Mouse (Mus musculus) limb, embryonic 12.5 days (tissue): ENCODE data around the gene Slc10a7. TPM values are rescaled to one million over a fixed set of nuclear protein-coding genes. Genes with fewer than 3 reads are reported as not detected.

Experiments used
- ATAC-seq: fragments of 200-750 bp; cut with Nextera tagmentation; 2 replicates; pipeline ENCODE4 v1.8.0; 2017; ENCODE audit warnings: low read depth, moderate TSS enrichment; ENCODE audit not compliant: insufficient number of reproducible peaks, insufficient read depth, low FRiP score, low TSS enrichment
- H3K27ac ChIP-seq: fragments of 300-500 bp; sonication (generic); 2 replicates; pipeline ENCODE4 v1.5.1; 2016; ENCODE audit warnings: mild to moderate bottlenecking, moderate library complexity
- H3K27me3 ChIP-seq: fragments of 300-500 bp; sonication (generic); 2 replicates; pipeline ENCODE4 v1.6.1; 2016; ENCODE audit warnings: mild to moderate bottlenecking, moderate library complexity
- H3K36me3 ChIP-seq: fragments of 300-500 bp; sonication (generic); 2 replicates; pipeline ENCODE4 v1.6.1; 2016; ENCODE audit warnings: mild to moderate bottlenecking, moderate library complexity
- H3K4me1 ChIP-seq: fragments of 300-500 bp; sonication (generic); replicated peaks from 2 replicates; pipeline ENCODE4 v1.6.1; 2016
- H3K4me2 ChIP-seq: fragments of 300-500 bp; sonication (generic); 2 replicates; pipeline ENCODE4 v1.6.1; 2016; ENCODE audit warnings: mild to moderate bottlenecking, moderate library complexity
- H3K4me3 ChIP-seq: fragments of 300-500 bp; sonication (generic); replicated peaks from 2 replicates; pipeline ENCODE4 v1.5.1; 2016; ENCODE audit warnings: mild to moderate bottlenecking
- H3K9ac ChIP-seq: fragments of 300-500 bp; sonication (generic); replicated peaks from 2 replicates; pipeline ENCODE4 v1.6.1; 2016; ENCODE audit warnings: mild to moderate bottlenecking, moderate library complexity
- H3K9me3 ChIP-seq: fragments of 300-500 bp; sonication (generic); 2 replicates; pipeline ENCODE4 v1.6.1; 2016; ENCODE audit warnings: mild to moderate bottlenecking, moderate library complexity
- WGBS: fragments of 180-500 bp; shearing (Covaris S2); methylation state at CpG from one replicate; pipeline ENCODE4 v1.1.7; 2016; 5-methylcytosine and 5-hydroxymethylcytosine counted together
- polyA plus RNA-seq: library from polyadenylated mRNA; unstranded; fragments of >200 nt; fragmentation: Nextera tagmentation; extraction: Ambion mirVana; gene quantifications from 2 replicates; pipeline ENCODE4 v1.2.1, GENCODE M21; 2016

The Slc10a7 gene
- polyA plus RNA-seq, 1 experiment from 2014 or later, result 17.5 TPM

DNA sequence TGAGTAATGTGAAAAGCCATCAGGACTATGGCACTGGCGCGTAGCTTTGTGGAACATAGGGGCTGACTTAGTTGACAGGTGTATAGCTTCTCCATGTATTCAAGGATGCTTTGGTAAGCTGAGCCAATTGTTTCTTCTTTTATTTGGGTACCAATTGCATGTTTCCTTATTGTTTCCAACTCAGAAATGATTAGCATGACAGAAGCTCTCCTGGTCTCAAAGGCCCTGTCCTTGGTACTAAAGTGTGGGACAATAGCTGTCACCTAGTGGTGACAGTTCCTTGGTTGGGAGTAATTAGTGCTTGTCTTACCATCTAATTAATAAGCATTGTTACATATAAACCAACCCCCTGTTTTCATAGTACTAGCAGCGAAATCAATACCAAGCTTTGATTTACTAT lies 68.9 kb downstream of the Slc10a7 start:
- Histone ChIP-seq H3K9ac (no peak overlapping the region), H3K36me3 (no peaks in the 10 kb centered on the region), H3K27me3 (no peaks in the 10 kb centered on the region), H3K4me2 (no peak overlapping the region), H3K4me3 (no peak overlapping the region), H3K9me3 (no peaks in the 10 kb centered on the region), H3K4me1 (peaks cover 13% of the 10 kb centered on the region), H3K27ac (no peak overlapping the region)
- no peak for ATAC-seq
- WGBS, result 77% methylated on average over 3 of the region's 3 CpGs

DNA sequence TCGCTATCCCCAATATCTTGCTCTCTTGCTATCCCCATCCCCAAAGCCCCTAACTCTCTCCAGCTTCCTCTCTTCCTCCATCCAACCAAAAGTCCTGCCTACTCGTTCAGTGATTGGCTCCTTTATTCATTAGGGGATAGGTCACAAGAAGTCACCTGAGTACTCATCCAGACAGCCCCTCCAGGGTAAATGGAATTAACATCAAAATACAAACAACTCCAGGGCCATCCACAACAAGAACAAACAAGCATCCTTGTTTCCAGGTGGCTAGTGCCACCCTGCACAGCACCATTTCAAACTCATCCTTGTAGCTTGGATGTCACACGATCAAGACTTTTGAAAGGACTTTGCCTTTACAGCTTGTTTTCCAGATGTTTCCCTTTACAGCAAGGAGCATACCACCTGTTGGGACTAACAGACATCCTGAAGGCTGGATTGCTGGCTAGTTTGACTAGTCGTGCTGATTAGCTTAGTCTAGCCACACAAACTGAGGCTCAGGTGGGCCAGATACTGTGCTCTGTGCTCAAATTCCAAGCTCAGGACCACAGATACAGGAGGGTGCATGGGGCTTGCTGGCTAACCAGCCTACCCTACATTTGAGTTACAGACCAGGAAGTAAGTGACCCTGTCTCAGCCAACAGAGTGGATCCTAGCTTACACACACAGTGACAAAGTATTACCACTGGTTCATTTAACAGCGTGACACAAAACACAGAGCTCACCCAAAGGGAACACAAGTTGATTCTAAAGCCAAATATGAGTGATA lies 75.0 kb downstream of the Slc10a7 start:
- Histone ChIP-seq H3K9me3 (no peaks in the 10 kb centered on the region), H3K27ac (no peak overlapping the region), H3K4me2 (no peak overlapping the region), H3K9ac (no peak overlapping the region), H3K36me3 (no peaks in the 10 kb centered on the region), H3K4me1 (peaks cover 12% of the 10 kb centered on the region), H3K27me3 (no peaks in the 10 kb centered on the region), H3K4me3 (no peak overlapping the region)
- WGBS, result 62% methylated on average over 5 of the region's 5 CpGs
- ATAC-seq, result no peak

DNA sequence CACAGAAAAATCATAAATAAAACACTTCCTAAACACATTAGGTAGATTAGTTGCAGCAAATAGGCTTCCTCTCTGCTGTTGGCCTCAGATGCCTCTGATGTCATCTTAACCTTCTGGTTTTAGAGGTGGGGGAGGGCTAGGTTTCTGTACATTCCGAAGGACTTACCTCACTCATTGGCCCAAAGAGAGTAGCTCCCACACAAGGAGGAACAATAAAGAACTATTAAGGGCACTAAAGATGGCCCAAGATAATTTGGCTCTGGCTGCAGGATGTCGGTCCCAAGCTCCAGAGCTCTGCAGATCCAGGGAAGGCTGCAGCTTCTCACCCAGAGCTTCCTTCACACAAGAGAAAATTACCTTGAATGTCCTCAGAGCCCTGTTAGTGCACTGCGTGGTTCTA lies 75.7 kb downstream of the Slc10a7 start:
- H3K36me3 ChIP-seq, result no peaks in the 10 kb centered on the region
- 37% methylated on average over 3 of the region's 3 CpGs for WGBS
- no peak overlapping the region for H3K9ac ChIP-seq
- peaks cover 12% of the 10 kb centered on the region for H3K4me1 ChIP-seq
- H3K4me2 ChIP-seq, result no peak overlapping the region
- H3K9me3 ChIP-seq, result no peaks in the 10 kb centered on the region
- ATAC-seq, result no peak
- H3K27ac ChIP-seq, result peak overlapping the region; percentile 17; the same call in 1 of the 2 replicates
- no peaks in the 10 kb centered on the region for H3K27me3 ChIP-seq
- no peak overlapping the region for H3K4me3 ChIP-seq

DNA sequence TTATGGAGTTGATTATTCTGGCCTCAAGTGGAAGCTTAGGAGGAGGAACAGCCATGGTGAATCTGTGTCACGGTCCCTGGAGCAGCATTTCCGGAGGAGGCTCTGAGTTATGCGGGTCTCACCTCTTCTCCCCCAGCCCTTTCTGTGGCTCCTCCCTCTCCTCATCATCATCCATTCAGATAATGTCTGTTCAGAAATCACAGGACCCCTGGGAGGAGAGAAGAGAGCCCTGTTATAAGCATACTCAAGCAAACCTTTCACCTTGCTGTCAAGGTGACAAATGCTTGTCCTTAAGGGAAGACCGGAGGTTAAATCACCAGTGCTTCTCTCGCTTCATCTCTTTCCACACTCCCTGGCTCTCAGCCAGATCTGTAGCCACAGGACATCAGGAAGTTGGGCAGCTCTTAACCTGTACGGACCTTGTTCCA lies 86.3 kb downstream of the Slc10a7 start:
- H3K4me2 ChIP-seq, result no peak overlapping the region
- H3K27ac ChIP-seq, result no peak overlapping the region
- no peaks in the 10 kb centered on the region for H3K27me3 ChIP-seq
- no peak for ATAC-seq
- no peaks in the 10 kb centered on the region for H3K36me3 ChIP-seq
- no peak overlapping the region for H3K9ac ChIP-seq
- peaks cover 10% of the 10 kb centered on the region; the same call in 1 of the 2 replicates for H3K4me1 ChIP-seq
- H3K4me3 ChIP-seq, result no peak overlapping the region
- H3K9me3 ChIP-seq, result no peaks in the 10 kb centered on the region
- WGBS, result 42% methylated on average over 6 of the region's 6 CpGs

DNA sequence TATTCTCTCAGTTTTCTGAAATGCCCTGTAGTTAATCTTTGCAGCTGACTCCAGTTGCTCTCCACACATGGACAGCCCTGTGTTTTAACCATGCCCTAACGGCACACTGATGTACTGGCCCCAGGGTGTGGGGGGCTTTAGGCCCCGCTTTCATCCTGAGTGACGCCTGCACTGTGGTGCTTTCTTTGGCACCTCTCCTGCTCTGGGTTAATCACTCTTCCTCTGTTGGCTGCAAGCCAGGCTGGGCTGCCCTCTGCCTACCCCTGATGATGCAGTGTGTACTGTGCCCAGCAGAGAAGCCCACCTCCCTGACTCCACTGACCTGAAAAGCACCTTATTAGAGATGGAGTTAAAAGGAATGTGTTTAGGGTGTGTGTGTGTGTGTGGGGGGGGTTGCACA lies 89.1 kb downstream of the Slc10a7 start:
- H3K27me3 ChIP-seq, result no peaks in the 10 kb centered on the region
- ATAC-seq, result peak; percentile 71
- H3K9ac ChIP-seq, result no peak overlapping the region
- H3K4me1 ChIP-seq, result peaks cover 10% of the 10 kb centered on the region; the same call in 1 of the 2 replicates
- H3K36me3 ChIP-seq, result no peaks in the 10 kb centered on the region
- H3K9me3 ChIP-seq, result no peaks in the 10 kb centered on the region
- no peak overlapping the region for H3K4me2 ChIP-seq
- H3K27ac ChIP-seq, result no peak overlapping the region
- WGBS, result 18% methylated on average over 3 of the region's 3 CpGs
- no peak overlapping the region for H3K4me3 ChIP-seq

DNA sequence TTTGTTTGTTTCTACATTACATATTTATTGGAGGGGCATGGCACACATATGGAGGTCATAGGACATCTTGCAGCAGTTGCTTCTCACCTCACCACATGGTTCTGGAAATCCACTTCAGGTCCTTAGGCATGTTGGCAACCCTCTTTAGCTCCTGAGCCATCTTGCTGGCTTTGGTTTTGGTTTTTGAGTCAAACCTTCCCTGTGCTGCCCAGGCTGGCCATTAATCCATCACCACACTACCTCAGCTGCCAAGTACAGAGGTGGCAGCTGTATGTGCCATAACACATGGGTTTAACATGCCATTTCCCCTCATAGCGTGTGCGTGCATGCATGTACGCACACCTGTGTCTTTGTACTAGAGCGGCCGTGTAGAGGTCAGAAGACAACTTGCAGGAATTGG lies 93.9 kb downstream of the Slc10a7 start:
- no peak overlapping the region for H3K9ac ChIP-seq
- WGBS, result 91% methylated on average over 5 of the region's 5 CpGs
- H3K9me3 ChIP-seq, result peaks cover 3% of the 10 kb centered on the region
- no peak for ATAC-seq
- peaks cover 13% of the 10 kb centered on the region; the same call in 1 of the 2 replicates for H3K36me3 ChIP-seq
- H3K27ac ChIP-seq, result no peak overlapping the region
- no peak overlapping the region for H3K4me2 ChIP-seq
- H3K27me3 ChIP-seq, result no peaks in the 10 kb centered on the region
- 0 out of 2 replicates have a peak, but pooled peaks cover 4% of the 10 kb centered on the region for H3K4me1 ChIP-seq
- H3K4me3 ChIP-seq, result no peak overlapping the region

DNA sequence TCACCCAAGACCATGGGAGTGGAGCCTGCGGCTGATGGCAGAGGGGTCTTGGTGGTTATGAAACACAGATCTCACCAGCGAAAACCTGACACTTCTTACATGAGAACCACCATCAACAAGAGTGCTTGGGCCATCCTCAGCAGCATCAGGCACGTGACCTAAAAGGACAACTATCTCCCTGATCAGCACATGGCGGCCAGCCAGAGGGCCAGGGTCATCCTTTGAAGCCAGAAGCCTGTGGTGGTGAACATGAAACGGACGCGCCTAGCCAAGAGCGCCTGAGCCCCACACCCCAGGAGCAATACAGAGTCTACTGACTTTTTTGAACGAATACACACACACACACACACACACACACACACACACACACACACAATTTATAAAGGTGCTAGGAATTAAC lies 95.3 kb downstream of the Slc10a7 start:
- Histone ChIP-seq H3K9me3 (peaks cover 3% of the 10 kb centered on the region), H3K9ac (no peak overlapping the region), H3K4me2 (no peak overlapping the region), H3K27me3 (no peaks in the 10 kb centered on the region), H3K27ac (no peak overlapping the region), H3K4me3 (no peak overlapping the region), H3K36me3 (peaks cover 17% of the 10 kb centered on the region; the same call in 1 of the 2 replicates), H3K4me1 (no peaks in the 10 kb centered on the region)
- no peak for ATAC-seq
- 94% methylated on average over 9 of the region's 9 CpGs for WGBS

DNA sequence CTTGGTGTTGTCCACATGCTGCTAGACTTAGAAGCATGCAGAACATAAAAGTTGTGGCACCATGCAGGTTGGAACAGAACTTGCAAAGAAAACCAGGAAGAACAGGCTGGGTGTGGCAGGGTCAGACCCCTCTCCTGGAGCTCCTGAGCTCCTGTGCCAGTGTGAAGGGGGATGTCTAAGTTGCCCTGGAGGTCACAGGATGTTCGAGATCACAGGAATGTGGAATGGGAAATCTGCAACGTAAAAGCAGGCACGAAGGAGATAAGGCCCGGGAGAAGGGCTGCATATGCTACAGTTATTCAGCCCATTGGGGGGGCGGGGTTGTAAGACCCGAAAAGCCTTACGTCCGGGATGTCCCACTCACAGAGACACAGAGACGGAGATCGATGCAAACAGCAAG lies 100.2 kb downstream of the Slc10a7 start:
- Histone ChIP-seq H3K4me1 (no peaks in the 10 kb centered on the region), H3K9me3 (peaks cover 3% of the 10 kb centered on the region), H3K4me3 (no peak overlapping the region), H3K27me3 (no peaks in the 10 kb centered on the region), H3K9ac (no peak overlapping the region), H3K4me2 (no peak overlapping the region), H3K27ac (no peak overlapping the region), H3K36me3 (peaks cover 15% of the 10 kb centered on the region; the same call in 1 of the 2 replicates)
- no peak for ATAC-seq
- WGBS, result 86% methylated on average over 10 of the region's 10 CpGs

DNA sequence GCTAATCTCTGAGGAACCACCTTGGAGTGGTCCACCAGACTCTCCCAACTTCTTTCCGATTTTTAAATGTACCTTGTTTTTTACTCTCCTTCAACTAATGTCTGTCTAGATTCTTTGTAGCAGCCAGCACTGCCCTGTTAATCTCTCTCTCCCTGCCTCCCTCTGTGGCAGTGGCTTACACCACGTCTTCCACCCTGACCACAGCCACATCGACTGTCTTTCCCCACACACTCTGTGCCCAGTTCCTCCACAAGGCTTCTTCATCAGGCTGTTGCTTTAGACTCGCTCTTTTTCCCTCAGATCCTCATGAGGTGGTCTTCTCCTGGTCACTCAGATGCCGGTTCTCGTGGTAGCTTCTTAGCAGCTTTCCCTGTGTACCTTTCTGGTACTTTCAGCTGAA lies 101.9 kb downstream of the Slc10a7 start:
- Histone ChIP-seq H3K4me2 (no peak overlapping the region), H3K4me3 (no peak overlapping the region), H3K36me3 (0 out of 2 replicates have a peak, but pooled peaks cover 7% of the 10 kb centered on the region), H3K4me1 (no peaks in the 10 kb centered on the region), H3K27ac (no peak overlapping the region), H3K27me3 (no peaks in the 10 kb centered on the region), H3K9me3 (peaks cover 3% of the 10 kb centered on the region), H3K9ac (no peak overlapping the region)
- 91% methylated on average over 6 of the region's 6 CpGs for WGBS
- ATAC-seq, result no peak

DNA sequence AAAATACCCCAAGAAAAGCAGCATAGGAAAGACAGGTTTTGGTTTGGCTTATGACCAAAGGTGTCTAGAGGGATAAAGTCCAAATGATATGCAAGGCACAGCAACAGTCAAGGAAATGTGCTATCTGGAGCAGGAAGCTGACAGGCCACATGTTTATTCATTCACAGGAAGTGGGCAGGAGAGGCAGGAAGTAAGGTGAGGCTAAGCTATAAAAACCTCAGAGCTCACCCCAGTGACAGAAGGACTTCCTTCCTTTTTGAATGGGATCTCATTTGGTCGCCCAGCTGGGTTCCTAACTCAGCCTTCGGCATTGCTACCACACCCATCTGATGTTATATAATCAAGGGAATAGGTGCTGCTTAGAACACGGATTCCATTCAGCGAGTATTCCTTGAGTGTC lies 113.2 kb downstream of the Slc10a7 start:
- 68% methylated on average over 4 of the region's 4 CpGs for WGBS
- H3K4me2 ChIP-seq, result no peak overlapping the region
- no peaks in the 10 kb centered on the region for H3K27me3 ChIP-seq
- no peaks in the 10 kb centered on the region for H3K36me3 ChIP-seq
- H3K9me3 ChIP-seq, result no peaks in the 10 kb centered on the region
- no peak overlapping the region for H3K4me3 ChIP-seq
- H3K4me1 ChIP-seq, result peaks cover 11% of the 10 kb centered on the region
- ATAC-seq, result no peak
- H3K9ac ChIP-seq, result no peak overlapping the region
- H3K27ac ChIP-seq, result no peak overlapping the region

DNA sequence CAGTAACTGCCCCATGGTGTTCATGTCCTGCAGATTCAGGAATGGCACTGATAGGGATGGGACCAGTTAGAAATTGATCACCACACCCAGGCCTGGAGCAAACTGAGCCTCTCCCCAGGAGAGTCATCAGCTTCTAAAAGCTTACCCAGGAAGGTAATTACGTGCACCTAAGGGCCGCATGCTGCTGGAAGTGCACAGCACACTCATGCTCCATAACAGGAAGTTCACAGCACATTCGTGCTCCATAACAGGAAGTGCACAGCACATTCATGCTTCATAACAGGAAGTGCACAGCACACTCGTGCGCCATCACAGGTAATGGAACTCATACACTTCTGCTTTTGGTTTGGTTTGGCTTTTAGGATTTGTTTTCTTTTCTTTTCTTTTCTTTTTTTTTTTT lies 114.8 kb downstream of the Slc10a7 start:
- 73% methylated on average over 5 of the region's 5 CpGs for WGBS
- H3K27ac ChIP-seq, result no peak overlapping the region
- ATAC-seq, result no peak
- H3K36me3 ChIP-seq, result no peaks in the 10 kb centered on the region
- H3K4me3 ChIP-seq, result no peak overlapping the region
- no peak overlapping the region for H3K9ac ChIP-seq
- H3K4me1 ChIP-seq, result peaks cover 11% of the 10 kb centered on the region
- H3K27me3 ChIP-seq, result no peaks in the 10 kb centered on the region
- no peak overlapping the region for H3K4me2 ChIP-seq
- H3K9me3 ChIP-seq, result no peaks in the 10 kb centered on the region
